Mouse (Mus musculus): ENCODE results near the gene Cacna2d4. TPM values are rescaled to one million over a fixed set of nuclear protein-coding genes. Genes with fewer than 3 reads are reported as not detected.
"Not testable (repeated sequence)": the region's sequence is repeated elsewhere in the genome, so short reads cannot be mapped to it uniquely, and the experiment has no call there.

The Cacna2d4 gene
- polyA plus RNA-seq, 1 experiment, result not detected

DNA sequence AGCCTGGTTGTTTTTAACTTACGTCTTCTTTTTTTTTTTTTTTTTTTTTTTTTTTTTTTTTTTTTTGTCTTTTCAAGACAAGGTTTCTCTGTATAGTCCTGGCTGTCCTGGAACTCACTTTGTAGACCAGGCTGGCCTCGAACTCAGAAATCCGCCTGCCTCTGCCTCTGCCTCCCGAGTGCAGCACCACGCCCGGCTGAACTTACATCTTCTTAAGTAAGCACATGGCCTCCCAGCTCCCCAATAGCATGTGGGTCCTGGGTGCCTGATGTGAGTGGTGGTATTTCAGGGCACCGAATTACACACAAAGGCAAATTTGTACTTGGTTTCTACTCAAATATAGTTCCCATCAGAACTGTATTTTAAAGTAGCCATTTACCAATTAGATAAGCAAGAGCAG is 30.3 kb upstream of the Cacna2d4 start:
- H3K27ac ChIP-seq (replicated peaks; ENCODE audit: low read depth, low read length); H3K4me3 ChIP-seq (ENCODE audit: insufficient read depth, low read depth, low read length); H3K4me1 ChIP-seq (ENCODE audit: control insufficient read depth, insufficient read depth, insufficient read length, low read length): not testable (repeated sequence)

DNA sequence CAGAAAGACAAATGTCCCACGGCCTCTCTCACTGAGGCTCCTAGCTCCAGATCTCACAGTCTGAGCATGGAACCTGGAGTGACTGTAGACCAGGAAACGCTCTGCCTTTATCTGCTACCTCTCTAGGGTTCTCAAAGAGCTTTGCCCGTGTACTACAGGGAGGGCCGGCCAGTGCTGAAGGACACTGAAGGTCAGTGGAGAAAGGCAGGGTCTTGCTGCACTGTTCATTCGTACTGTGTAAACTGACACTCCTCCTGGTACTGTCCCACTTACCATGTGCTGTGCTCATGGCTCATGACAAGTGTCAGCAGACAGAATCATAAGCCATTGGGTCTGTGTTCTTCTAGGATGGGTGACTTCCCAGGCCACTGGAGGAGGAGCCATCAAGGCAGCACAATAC is 23.0 kb upstream of the Cacna2d4 start:
- Histone ChIP-seq H3K4me3 (ENCODE audit: insufficient read depth, low read depth, low read length) (no peak overlapping the region), H3K27ac (replicated peaks; ENCODE audit: low read depth, low read length) (no peak overlapping the region), H3K4me1 (ENCODE audit: control insufficient read depth, insufficient read depth, insufficient read length, low read length) (peaks cover 4% of the 10 kb centered on the region)

DNA sequence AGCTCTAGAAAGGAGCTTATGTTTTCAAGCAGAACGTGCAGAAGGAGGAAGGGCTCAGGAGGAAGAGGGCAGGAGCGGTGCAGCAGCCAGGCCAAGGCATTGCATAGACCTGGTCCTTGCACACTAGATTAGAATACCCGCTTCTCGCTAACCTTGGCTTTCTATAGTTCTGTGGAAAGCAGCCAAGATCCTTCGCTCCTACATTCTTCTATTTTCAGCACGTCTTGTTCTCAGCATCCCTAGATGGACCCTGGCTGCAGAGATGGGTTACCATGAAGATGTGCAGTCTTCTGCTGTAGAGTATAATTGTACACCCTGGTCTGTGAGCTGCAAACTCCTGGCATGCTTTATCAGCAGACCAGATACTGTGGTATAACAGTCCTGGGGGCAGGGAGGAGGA is 22.1 kb upstream of the Cacna2d4 start:
- Histone ChIP-seq H3K4me1 (ENCODE audit: control insufficient read depth, insufficient read depth, insufficient read length, low read length) (peaks cover 4% of the 10 kb centered on the region), H3K4me3 (ENCODE audit: insufficient read depth, low read depth, low read length) (no peak overlapping the region), H3K27ac (replicated peaks; ENCODE audit: low read depth, low read length) (no peak overlapping the region)

DNA sequence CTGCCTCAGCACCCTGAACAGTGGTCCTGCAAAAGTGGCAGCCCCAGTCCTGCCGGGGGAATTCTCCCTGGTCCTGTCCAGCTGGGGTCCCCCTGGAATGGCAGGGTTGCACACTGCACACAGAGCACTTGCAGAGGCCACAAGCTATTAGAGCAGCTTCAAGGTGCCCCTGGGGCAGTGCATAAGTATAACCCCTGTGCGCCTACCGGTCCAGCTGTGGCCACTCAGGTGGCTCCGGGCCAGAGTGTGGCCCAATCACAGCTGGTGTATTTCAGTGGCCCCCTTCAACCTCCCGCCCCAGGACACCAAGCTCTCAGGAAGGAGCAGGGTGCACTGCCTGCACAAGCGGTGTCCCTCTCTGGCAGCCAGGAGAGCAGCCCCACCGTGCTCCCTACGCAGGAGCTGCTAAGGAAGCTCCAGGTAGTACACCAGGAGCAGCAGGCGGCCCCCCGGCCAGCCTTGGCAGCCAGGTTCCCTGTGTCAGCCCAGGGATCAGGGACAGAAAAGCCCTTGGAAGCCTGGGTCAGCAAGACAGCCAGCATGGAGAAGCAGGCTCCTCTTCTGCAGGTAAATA is 21.2 kb upstream of the Cacna2d4 start:
- H3K4me1 ChIP-seq (ENCODE audit: control insufficient read depth, insufficient read depth, insufficient read length, low read length), result peaks cover 4% of the 10 kb centered on the region
- H3K4me3 ChIP-seq (ENCODE audit: insufficient read depth, low read depth, low read length), result no peak overlapping the region
- no peak overlapping the region for H3K27ac ChIP-seq (replicated peaks; ENCODE audit: low read depth, low read length)

DNA sequence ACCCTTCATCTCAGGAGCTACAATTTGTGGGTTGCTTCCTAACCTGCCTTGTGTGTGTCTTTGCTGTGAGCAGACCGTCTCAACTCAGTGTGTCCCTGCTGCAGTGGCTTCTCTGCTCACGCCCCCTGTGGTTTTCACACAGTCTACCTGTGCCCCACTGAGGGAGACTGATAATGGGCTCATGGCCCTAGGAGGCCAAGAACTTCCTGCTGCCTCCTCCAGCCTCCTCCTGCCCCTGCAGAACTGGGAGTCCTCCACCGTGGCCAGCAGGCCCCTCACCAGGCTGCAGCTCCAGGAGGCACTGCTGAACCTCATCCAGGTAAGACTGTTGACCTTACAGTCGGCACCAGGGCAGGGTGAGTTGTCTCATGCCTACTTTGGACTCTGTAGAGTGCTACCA is 18.7 kb upstream of the Cacna2d4 start:
- H3K4me3 ChIP-seq (ENCODE audit: insufficient read depth, low read depth, low read length), result no peak overlapping the region
- peaks cover 4% of the 10 kb centered on the region for H3K4me1 ChIP-seq (ENCODE audit: control insufficient read depth, insufficient read depth, insufficient read length, low read length)
- H3K27ac ChIP-seq (replicated peaks; ENCODE audit: low read depth, low read length), result no peak overlapping the region

DNA sequence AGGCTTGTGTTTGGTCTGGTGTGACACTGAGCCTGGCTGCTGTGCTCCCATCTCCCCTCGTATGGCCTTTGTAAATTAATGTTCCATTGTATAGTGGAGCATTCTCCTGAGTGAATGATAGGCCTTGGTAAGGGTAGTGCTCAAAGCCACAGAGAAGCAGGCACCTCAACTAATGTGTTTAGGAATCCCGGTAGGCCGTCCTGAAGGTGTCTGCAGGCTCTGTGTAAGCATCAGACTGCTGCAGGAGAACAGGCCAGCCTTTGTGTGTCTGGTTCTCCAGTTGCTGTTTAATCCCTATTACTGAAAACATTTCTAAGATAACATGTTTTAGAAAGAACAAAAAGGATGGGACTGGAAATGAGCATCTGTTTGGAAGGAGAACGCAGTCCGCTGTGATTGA is 17.7 kb upstream of the Cacna2d4 start:
- Histone ChIP-seq H3K27ac (replicated peaks; ENCODE audit: low read depth, low read length) (no peak overlapping the region), H3K4me3 (ENCODE audit: insufficient read depth, low read depth, low read length) (no peak overlapping the region), H3K4me1 (ENCODE audit: control insufficient read depth, insufficient read depth, insufficient read length, low read length) (peaks cover 4% of the 10 kb centered on the region)

GRCm38 (mm10) chr6:119219237-119219870 is 17.0 kb upstream of the Cacna2d4 start:
- Histone ChIP-seq H3K27ac (replicated peaks; ENCODE audit: low read depth, low read length) (no peak overlapping the region), H3K4me1 (ENCODE audit: control insufficient read depth, insufficient read depth, insufficient read length, low read length) (peaks cover 4% of the 10 kb centered on the region), H3K4me3 (ENCODE audit: insufficient read depth, low read depth, low read length) (no peak overlapping the region)

- H3K4me3 ChIP-seq (ENCODE audit: insufficient read depth, low read depth, low read length), result no peak overlapping the region
- no peak overlapping the region for H3K27ac ChIP-seq (replicated peaks; ENCODE audit: low read depth, low read length)
- H3K4me1 ChIP-seq (ENCODE audit: control insufficient read depth, insufficient read depth, insufficient read length, low read length), result peaks cover 6% of the 10 kb centered on the region
Observed at GRCm38 (mm10) chr6:119220297-119220696, 16.0 kb upstream of the Cacna2d4 start.

GRCm38 (mm10) chr6:119224451-119225195 is 11.7 kb upstream of the Cacna2d4 start:
- no peak overlapping the region for H3K4me3 ChIP-seq (ENCODE audit: insufficient read depth, low read depth, low read length)

GRCm38 (mm10) chr6:119225226-119225625 is 11.1 kb upstream of the Cacna2d4 start:
- H3K4me3 ChIP-seq (ENCODE audit: insufficient read depth, low read depth, low read length), result no peak overlapping the region
- H3K27ac ChIP-seq (replicated peaks; ENCODE audit: low read depth, low read length), result no peak overlapping the region
- H3K4me1 ChIP-seq (ENCODE audit: control insufficient read depth, insufficient read depth, insufficient read length, low read length), result 0 out of 2 replicates have a peak, but pooled peaks cover 3% of the 10 kb centered on the region

More at GRCm38 (mm10) chr6:119224451-119225195, 11.7 kb upstream of the Cacna2d4 start:
- 0 out of 2 replicates have a peak, but pooled peaks cover 3% of the 10 kb centered on the region for H3K4me1 ChIP-seq (ENCODE audit: control insufficient read depth, insufficient read depth, insufficient read length, low read length)
- H3K27ac ChIP-seq (replicated peaks; ENCODE audit: low read depth, low read length), result no peak overlapping the region

- 0 out of 2 replicates have a peak, but pooled peaks cover 3% of the 10 kb centered on the region for H3K4me1 ChIP-seq (ENCODE audit: control insufficient read depth, insufficient read depth, insufficient read length, low read length)
- no peak overlapping the region for H3K4me3 ChIP-seq (ENCODE audit: insufficient read depth, low read depth, low read length)
- H3K27ac ChIP-seq (replicated peaks; ENCODE audit: low read depth, low read length), result no peak overlapping the region
Observed at GRCm38 (mm10) chr6:119225731-119226130, 10.6 kb upstream of the Cacna2d4 start.

GRCm38 (mm10) chr6:119227001-119227400 is 9.3 kb upstream of the Cacna2d4 start:
- Histone ChIP-seq H3K27ac (replicated peaks; ENCODE audit: low read depth, low read length) (no peak overlapping the region), H3K4me1 (ENCODE audit: control insufficient read depth, insufficient read depth, insufficient read length, low read length) (0 out of 2 replicates have a peak, but pooled peaks cover 3% of the 10 kb centered on the region), H3K4me3 (ENCODE audit: insufficient read depth, low read depth, low read length) (no peak overlapping the region)

GRCm38 (mm10) chr6:119228861-119229603 is 7.3 kb upstream of the Cacna2d4 start:
- Histone ChIP-seq H3K27ac (replicated peaks; ENCODE audit: low read depth, low read length) (no peak overlapping the region), H3K4me1 (ENCODE audit: control insufficient read depth, insufficient read depth, insufficient read length, low read length) (0 out of 2 replicates have a peak, but pooled peaks cover 3% of the 10 kb centered on the region), H3K4me3 (ENCODE audit: insufficient read depth, low read depth, low read length) (no peak overlapping the region)

DNA sequence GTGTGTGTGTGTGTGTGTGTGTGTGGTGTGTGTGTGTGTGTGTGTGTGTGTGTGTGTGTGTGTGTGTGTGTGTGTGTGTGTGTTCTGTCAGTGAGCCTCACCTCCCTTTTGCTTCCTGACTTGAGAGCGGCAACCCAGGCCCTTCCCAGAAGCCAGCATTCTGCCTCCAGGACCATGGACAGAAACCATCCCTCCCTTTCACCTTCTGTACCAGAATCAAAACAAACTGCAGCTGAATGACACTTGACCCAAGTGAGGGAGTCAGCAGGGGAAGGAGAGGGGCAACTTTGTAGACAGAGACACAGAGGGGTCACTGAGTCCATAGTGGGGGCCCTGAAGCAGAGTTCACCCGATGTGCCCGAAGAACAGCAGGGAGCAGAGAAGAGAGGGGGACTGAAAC is 3.3 kb upstream of the Cacna2d4 start:
- Histone ChIP-seq H3K27ac (replicated peaks; ENCODE audit: low read depth, low read length) (no peak overlapping the region), H3K4me1 (ENCODE audit: control insufficient read depth, insufficient read depth, insufficient read length, low read length) (no peaks in the 10 kb centered on the region), H3K4me3 (ENCODE audit: insufficient read depth, low read depth, low read length) (no peak overlapping the region)

GRCm38 (mm10) chr6:119235441-119235840 is 885 bp upstream of the Cacna2d4 start:
- H3K4me3 ChIP-seq (ENCODE audit: insufficient read depth, low read depth, low read length), result no peak overlapping the region
- H3K4me1 ChIP-seq (ENCODE audit: control insufficient read depth, insufficient read depth, insufficient read length, low read length), result no peaks in the 10 kb centered on the region
- H3K27ac ChIP-seq (replicated peaks; ENCODE audit: low read depth, low read length), result no peak overlapping the region

Measured in brown adipose tissue, adult 24 weeks (tissue).